Mouse (Mus musculus) embryo, embryonic 9.5 days (tissue): Measurements from ENCODE around the gene Reln.

ENCODE experiments used
- DNase-seq: peaks from one replicate; pipeline ENCODE4 v3.0.0-alpha.2; 2017; ENCODE audit errors: extremely low spot score

Reln gene

GRCm38 (mm10) chr5:21934173-21934698 lies 410.3 kb downstream of the Reln start:
- DNase-seq: no peak

- DNase-seq: no peak
These were observed 411.0 kb downstream of the Reln start for GRCm38 (mm10) chr5:21933340-21934075.

GRCm38 (mm10) chr5:21931151-21931550 lies 413.4 kb downstream of the Reln start:
- no peak for DNase-seq

- no peak for DNase-seq
These were observed 424.2 kb downstream of the Reln start for GRCm38 (mm10) chr5:21920310-21920709.

- no peak for DNase-seq
These were observed 425.2 kb downstream of the Reln start for GRCm38 (mm10) chr5:21919281-21919780.

GRCm38 (mm10) chr5:21915973-21916372 lies 428.5 kb downstream of the Reln start:
- no peak for DNase-seq

GRCm38 (mm10) chr5:21914776-21915175 lies 429.7 kb downstream of the Reln start:
- DNase-seq: no peak

GRCm38 (mm10) chr5:21912835-21913530 lies 431.5 kb downstream of the Reln start:
- DNase-seq: no peak

GRCm38 (mm10) chr5:21910726-21911125 lies 433.8 kb downstream of the Reln start:
- DNase-seq: no peak

GRCm38 (mm10) chr5:21909713-21910112 lies 434.8 kb downstream of the Reln start:
- DNase-seq: no peak

- DNase-seq: no peak
These were observed 443.1 kb downstream of the Reln start for GRCm38 (mm10) chr5:21901411-21901810.

GRCm38 (mm10) chr5:21900891-21901290 lies 443.6 kb downstream of the Reln start:
- no peak for DNase-seq

GRCm38 (mm10) chr5:21898875-21899274 lies 445.6 kb downstream of the Reln start:
- no peak for DNase-seq

- no peak for DNase-seq
These were observed 447.9 kb downstream of the Reln start for GRCm38 (mm10) chr5:21896586-21896985.

- DNase-seq: no peak
These were observed 450.3 kb downstream of the Reln start for GRCm38 (mm10) chr5:21894168-21894567.

GRCm38 (mm10) chr5:21866750-21867149 lies 477.8 kb downstream of the Reln start:
- no peak for DNase-seq

- DNase-seq: peak; percentile 22
These were observed 478.2 kb downstream of the Reln start for GRCm38 (mm10) chr5:21866311-21866712.

GRCm38 (mm10) chr5:21865346-21866107 lies 479.0 kb downstream of the Reln start, which contains the start of gene Slc26a5:
TSS of gene Slc26a5 (minus strand) at chr5:21865604.
- DNase-seq: peak; percentile 42

- no peak for DNase-seq
These were observed 485.8 kb downstream of the Reln start for GRCm38 (mm10) chr5:21858653-21859052.

- no peak for DNase-seq
These were observed 492.7 kb downstream of the Reln start for GRCm38 (mm10) chr5:21851679-21852340.

- DNase-seq: no peak
These were observed 497.1 kb downstream of the Reln start for GRCm38 (mm10) chr5:21847438-21847837.
